Mouse (Mus musculus) cerebellum, adult 11 months (tissue): ENCODE results near the gene Pacs2.

ENCODE experiments used
- DNase-seq: peaks from one replicate; pipeline ENCODE4 v3.0.0; 2022

The Pacs2 gene

GRCm38 (mm10) chr12:113097040-113097439 is 82.7 kb downstream of the Pacs2 start:
- no peak for DNase-seq

- DNase-seq, result peak; percentile 56
These were observed 83.5 kb downstream of the Pacs2 start, which contains the start of gene Mta1 for GRCm38 (mm10) chr12:113097749-113098281. Gene Mta1, plus strand, starts transcription at chr12:113098278.

- DNase-seq, result peak; percentile 54
These were observed 84.3 kb downstream of the Pacs2 start for GRCm38 (mm10) chr12:113098530-113099151.

GRCm38 (mm10) chr12:113099470-113100237 is 85.3 kb downstream of the Pacs2 start:
- DNase-seq, result no peak

- DNase-seq, result peak; percentile 64
These were observed 86.3 kb downstream of the Pacs2 start for GRCm38 (mm10) chr12:113100448-113101076.

DNA sequence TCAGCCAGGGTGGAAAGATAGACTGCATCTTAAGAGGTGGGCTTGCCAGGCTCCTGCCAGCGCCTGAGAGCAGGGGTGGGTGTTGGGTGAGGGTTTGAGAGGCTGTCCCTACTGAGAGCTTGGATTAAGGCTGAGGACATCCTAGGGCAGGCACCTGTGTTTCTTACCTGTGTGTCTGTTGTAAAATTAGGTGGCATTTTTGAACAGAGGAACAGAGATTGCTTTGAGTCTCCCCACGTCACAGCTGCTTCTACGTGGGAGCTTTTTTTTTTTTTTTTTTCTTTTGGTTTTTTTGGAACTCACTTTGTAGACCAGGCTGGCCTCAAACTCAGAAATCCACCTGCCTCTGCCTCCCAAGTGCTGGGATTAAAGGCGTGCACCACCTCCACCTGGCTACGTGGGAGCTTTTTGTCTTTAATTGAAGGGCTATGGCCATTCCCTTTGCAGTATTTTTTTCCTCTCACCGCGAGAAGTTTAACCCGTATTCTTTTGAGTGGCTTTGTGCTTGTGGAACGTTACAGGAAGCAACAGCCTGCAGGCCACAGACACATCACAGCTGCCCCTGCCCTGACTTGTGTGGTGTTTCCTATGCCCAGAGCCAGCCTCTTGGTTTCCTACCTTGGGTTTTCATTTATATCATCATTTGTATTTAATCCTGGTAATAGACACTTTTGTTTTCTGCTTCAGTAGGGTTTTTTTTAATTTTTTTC is 87.1 kb downstream of the Pacs2 start:
- no peak for DNase-seq

DNA sequence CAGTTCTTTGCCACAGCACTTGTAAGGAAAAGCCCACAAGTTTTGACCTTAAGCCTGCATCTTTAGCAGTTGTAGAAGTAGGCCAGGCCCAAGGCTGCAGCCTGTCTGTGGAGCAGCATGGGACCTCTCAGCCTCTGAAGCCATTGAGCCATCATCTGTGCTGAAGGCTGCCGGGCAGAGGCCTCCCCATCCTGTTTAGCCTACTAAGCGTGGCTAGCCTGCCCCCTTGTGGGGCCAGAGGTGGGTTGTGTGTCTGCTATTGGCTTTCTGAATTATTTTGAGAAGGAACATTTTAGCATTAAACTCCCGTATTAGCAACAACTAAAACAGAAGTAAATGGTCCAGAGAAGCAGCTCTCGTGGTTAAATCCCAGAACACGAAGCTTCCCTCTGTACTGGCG is 88.2 kb downstream of the Pacs2 start:
- DNase-seq, result peak; percentile 63

DNA sequence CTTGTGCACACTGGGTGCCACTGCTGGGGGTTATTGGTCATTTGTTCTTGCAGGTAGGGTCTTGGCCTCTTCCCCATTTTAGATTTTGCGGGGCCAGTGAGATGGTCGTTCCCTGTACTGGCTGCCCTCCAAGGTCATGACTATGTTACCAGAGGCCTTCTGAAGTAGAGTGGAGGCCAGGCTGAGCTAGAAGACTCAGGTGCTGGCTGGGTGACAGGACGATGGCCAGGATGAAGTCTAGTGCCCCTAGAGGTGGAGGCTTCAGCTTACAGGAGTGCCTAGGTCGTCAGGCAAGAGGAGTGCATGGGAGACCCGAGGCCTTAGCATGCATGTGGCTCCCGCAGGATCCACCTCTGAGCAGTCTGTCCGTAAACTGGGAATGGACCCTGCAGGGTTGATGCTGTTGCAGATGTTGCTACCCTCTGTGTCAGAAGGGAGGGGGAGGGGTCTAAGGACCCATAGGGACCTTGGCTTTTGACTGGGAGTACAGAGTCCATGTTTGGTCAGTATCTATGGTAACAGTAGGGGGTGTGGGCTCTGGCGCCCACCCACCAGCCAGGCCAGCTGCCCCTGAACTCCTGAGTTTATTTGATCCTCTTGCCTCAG is 89.6 kb downstream of the Pacs2 start:
- no peak for DNase-seq

DNA sequence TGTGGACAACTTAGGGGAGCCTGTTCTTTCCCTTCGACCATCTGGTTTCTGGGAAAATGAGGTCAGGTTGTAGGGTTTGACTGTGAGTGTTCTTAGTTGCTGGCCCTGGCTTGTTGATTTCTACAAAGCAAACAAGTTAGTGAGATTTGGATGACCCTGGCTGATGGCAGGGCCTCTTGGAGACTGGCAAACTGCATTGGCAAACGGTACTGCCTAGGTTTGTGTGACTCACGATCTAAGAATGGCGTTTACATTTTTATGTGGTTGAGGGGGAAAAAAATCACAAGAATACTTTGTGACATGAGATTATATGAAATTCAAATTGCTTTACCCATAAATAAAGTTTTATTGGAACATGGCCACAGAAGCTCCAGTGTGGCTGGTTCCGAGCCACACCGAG is 92.1 kb downstream of the Pacs2 start:
- DNase-seq, result no peak

- no peak for DNase-seq
These were observed 93.3 kb downstream of the Pacs2 start for GRCm38 (mm10) chr12:113107431-113108124.

DNA sequence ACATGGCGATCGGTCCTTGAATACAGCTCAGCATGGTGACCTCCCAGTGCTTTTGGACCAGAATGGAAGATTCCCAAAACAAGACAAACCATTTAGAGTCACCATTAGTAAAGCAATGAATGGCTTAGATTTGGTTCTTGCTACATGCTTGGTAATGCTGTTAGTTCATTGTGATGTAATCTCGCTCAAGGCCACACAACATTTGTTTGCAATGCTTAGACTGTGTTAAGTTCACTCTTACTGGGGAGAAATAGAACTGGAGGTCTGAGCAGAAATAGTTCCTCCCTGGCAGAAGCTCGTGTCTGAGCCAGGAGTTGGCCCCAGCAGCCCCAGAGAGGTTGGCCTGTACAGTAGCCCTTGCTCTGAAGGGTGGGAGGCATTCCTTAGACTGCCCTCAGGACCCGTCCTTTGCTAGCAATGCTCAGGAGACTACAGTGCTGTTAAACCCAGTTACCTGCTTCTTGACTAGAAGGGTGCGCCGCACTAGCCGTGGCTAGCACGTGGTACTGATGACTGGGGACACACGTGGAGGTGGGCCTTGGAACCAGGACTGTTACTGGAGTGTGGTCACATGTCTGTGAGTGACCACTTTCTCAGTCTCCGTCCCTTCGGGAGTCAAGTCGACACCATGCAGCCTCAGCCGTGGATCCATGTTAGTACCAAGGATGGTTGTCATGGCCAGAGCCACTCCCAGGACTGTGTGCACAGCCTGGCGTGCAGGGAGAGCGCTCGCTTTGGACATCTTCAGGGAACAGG is 94.4 kb downstream of the Pacs2 start:
- no peak for DNase-seq

DNA sequence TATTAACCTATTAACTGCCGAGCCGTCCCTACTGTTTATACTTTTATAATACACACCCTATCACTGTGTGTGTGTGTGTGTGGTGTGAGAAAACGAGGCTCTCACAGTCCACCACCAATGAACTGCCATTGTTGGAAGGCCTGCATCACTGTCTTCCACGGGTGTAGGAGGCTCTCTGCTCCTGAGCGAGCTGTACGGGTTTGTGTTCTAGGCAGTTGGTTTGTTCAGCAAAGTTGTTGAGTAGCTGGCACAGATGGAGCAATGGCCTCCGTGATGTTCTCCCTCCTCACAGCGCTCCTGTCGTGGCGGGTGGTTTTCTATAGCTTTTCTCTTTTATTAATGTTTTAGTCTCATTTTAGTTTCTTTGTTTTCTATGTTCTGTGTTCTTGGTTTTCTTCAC is 95.5 kb downstream of the Pacs2 start:
- DNase-seq, result no peak

- no peak for DNase-seq
These were observed 99.8 kb downstream of the Pacs2 start for GRCm38 (mm10) chr12:113114141-113114540.

DNA sequence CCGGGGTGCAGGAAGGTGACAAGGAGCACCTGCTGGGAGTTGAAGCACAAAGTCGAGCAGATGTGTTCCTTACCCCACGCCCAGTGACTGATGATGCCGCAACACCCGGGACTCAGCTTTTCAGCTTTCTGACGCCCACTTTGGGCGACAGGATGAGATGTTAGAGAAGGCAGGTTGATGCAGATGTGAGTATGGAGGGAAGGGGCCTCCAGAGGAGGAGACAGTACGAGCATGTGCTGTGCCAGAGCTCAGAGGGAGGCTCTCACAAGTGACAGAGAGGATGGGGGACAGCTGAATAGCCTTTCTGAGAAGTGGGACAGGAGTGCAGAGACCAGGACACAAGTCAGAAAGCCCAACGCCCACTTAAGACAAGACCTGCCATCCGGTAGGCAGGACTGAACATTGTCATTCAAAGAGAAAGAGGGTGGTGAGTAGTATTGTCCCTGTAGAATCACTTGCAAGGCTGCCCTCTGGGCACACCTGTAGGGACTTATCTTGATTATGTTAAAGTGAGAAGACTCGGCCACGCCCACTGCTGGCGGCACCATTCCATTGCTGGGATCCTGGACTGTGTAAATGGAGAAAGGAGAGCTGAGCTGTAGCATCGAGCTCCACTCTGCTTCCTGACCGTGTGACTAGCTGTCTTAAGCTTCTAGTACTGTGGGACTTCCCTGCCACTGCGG is 100.7 kb downstream of the Pacs2 start:
- DNase-seq, result no peak

GRCm38 (mm10) chr12:113119516-113120410 is 105.5 kb downstream of the Pacs2 start:
- peak; percentile 74 for DNase-seq
